Mouse (Mus musculus) retina, postnatal 1 day (tissue): Measurements from ENCODE around the gene Galnt16.

ENCODE experiments used
- DNase-seq: peaks from one replicate; pipeline ENCODE4 v3.0.0-alpha.2; 2012

The Galnt16 gene

DNA sequence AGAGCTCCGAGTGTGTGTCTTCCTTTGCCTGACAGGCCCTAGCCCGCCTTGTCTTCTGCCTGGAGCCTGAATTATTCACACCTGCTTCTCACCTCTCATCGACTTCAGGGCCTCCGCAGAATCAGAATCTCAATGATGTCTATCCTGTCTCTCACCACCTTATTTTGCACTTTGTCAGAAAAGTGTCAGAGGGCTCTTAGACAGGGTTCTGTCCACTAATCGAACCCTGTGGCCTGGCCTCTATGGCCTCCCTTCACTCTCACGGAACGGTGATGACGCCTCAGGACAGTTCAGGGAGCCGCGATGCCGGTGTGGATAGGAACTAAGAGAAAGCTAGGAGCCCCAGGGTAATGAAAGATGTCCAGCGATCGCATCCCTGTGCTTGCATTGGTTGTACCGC is at the start of gene Galnt16:
Galnt16 (plus strand) TSS at position 301 of the 400 bp plus-strand sequence.
- DNase-seq = no peak

DNA sequence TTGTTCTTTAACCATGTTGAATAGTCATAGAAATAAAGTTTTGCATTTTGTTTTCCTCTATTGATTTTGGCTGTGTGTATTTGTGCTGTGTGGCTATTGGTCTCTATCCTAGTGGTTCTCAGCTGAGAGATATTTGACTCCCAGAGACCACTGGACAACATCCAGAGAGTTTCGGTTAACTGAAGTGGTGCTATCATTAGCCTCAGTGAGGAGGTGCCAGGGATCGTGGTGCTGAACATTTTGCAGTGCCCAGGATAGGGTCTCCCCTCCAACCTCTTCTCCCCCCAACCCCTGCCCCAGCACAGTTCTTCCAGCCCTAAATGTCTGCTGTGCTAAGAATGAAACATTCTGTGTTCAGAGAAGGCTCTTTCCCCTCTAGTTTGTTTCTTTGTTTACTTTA is 47.9 kb upstream of the Galnt16 start:
- DNase-seq = no peak

DNA sequence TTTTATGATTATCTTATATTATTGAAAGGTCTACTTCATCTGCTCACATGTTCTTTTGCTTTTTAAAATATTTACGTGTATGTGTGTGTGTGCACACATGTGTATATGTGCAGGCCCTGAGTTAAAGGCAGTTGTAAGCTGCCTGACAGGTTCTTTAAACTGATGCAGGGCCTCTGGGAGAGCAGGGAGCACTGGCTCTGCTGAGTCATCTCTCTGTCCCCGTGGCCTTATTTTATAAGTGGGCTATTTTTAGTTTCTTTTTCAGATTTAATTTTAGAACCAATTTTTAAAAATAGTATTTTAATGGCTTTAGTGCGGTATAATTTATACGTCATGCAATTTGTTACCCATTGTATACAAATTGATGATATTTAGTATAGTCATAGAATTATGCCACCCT is 46.2 kb upstream of the Galnt16 start:
- DNase-seq = no peak

DNA sequence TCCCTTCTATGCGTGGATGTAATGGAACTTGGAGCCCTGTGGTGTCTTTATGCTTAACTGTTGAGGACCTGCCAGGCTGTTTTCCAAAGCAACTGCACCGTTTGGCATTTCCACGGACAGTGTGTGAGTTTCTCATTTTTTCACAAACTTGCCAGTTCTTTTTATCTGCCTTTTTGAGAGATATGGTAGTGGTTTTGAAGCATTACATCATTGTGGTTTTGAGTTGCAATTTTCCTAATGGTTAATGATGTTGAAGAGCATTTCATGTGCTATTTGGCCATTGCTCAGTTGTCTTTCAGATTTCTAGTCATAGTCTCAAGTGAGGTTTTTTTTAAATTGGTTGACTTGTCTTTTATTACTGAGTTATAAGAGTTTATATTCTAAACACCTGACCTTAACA is 44.3 kb upstream of the Galnt16 start:
- DNase-seq = no peak

DNA sequence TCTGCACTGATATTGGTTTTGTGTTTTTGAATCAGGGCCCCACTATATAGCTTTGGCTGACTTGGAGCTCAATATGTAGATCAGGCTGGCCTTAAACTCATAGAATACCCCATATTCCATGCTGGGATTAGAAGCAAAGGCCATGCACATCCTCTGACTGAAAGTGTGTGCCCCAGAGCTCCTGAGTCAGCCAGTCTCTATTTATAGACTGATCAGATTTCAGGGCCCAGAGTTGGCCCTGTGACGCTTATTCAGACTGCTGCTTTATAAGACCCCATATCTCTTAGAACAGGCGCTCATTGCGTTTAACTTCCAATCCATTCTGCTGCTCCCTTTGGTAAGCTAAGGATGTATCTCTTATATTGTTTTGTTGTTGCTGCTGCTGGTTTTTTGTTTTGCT is 38.1 kb upstream of the Galnt16 start:
- no peak for DNase-seq

DNA sequence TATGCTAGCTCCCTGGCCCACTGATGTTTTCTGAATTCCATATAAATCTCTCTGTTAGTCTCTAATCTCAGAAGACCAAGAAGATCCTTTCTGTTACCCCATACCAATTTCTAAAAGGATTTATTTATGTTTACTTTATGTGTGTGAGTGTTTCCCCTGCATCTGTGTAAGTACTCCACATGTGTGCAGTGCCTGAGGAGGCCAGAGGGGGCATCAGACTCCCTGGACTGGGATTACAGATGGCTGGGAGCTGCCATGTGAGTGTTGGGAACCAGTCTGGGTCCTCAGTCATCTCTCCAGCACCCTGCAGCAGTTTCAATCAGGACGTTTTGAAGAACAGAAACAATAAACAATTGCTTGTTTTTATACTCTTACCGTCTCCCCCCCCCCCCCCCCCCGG is 34.7 kb upstream of the Galnt16 start:
- DNase-seq = no peak

DNA sequence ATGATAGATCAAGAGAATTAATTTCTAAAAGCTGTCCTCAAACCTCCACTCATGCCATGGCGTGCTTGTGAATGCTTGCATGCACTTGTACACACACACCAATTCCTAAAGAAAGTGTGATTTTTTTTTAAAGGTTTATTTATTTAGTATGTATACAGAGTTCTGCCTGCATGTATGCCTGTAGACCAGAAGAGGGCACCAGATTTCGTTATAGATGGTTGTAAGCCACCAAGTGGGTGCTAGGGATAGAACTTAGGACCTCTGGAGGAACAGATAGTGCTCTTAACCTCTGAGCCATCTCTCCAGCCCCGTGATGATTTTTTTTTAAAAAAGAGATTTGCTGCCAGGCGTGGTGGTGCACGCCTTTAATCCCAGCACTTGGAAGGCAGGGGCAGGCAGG is 24.8 kb upstream of the Galnt16 start:
- no peak for DNase-seq

DNA sequence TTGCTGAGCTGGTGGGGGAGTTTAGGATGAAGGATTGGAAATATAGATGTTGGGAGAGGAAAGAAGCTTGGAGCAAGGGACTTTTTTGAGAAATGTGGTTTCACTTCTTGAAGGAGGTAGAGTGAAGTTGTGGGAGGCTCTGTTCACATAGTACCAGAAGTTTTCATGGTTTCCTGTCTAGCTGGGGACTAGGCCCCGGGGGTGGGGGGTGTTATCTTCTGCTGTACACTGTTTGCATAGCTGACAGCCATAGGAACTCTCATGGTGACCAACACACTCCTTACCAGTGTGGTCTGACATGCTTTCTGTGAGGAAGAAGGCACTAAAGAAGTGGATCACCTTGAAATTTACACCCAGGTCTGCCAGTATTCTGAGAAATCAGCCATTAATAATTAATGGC is 22.4 kb upstream of the Galnt16 start:
- no peak for DNase-seq

DNA sequence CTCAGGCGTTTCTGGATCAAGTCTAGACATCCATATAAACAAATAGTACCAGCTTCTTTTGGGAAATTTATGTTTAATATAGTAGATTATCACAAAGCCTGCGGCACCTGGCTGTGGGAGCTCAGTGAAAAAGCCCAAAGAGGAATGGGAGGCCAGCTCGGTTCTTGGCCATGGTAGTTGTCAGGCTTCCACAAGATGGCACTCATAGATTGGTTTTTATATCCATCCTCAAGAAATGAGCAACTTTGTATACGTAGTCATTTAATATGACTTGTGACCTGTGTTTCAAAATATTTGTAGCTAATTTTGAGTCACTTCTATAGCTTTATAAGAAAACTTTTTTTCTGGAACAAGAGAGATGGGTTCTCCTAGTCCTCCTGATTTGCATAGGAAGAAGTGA is 19.7 kb upstream of the Galnt16 start:
- peak; percentile 22 for DNase-seq

DNA sequence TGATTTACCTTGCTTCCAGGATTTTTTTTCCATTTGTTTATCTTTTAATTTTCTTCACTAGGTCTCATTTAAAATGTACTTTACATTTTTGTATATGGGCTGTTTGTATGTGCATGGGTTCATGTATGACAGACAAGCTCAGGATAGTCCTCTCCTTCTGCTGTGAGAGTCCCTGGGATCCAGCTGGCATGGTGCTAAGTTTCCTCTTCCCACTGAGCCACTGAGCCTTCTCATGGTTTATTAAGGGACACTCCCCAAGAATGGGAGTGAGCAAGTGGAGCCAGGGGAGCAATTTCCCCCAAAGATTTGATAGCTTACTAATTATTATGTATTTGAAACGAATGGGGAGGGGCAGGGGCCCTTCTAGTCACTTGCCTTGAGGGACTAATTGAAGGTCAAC is 17.6 kb upstream of the Galnt16 start:
- DNase-seq = no peak

DNA sequence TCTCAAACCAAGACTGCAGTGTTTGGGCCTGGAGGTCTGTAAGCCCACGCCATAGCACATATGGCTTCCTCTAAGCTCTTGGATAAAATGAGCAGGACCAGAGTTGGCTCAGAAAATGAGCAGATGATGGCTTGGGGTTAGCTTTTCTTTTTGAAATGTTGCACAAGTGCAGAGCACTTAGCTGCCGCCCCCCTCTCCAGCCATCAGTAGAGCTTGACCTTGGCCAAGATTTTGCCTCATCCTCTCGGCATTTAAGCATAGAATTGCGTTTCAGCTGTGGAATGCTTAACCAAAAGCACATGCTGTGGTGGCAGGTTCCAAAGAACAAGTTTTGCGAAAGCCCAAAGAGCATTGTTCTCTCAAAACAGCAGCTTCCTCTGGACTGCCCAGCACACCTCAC is 13.4 kb upstream of the Galnt16 start:
- DNase-seq = no peak

DNA sequence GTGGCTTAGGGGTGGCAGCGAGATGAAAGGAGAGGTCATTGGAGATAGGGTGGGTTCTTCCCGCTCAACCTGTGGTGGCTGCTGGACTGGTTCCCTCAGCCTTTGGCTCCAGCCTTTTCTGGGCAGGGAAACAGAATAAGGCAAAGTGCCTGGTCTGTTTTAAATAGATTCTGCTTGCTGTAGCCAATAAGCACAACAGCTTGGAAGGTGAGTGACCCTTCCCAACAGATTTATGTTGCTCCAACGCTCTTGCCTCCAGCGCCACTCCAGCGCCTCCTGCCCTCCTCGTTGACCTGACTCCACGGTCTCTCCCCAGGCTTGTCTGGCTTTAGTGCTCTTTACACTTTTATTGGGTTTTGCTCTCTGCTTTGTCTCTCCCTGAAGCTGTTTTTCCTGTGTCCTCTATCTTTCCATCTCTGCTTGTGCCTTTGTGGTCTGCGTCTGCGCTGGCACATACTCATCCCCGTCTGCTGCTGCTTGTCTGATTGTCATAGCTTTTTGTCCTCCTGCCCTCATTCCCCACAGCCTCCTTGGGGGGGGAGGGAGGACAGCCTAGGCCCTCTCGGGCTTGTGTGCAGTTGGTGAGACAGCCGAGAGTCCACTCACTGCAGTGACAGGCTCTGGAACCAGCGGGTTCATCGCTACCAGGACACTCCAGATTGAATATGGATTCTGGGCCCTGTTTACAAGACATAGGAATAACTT is 10.9 kb upstream of the Galnt16 start:
- peak; percentile 43 for DNase-seq

DNA sequence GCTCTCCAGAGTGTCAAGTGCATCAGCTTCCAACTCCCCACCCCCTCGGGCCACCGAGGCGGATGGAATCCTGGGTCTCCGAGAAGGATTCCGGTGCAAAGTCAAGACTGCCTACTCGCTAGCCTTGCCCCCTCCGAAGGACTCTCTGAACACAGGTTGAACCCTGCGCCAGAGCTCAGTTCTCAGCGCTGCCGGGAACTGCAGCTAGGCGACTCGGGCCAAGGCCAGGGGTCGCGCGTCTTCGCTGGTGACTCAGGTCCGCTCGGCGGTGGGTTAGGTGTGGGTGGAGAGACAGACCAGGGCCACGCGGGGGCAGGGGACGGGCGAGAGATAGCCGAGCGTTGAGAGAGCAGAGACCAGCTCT is 298 bp downstream of the Galnt16 start:
- DNase-seq = no peak

DNA sequence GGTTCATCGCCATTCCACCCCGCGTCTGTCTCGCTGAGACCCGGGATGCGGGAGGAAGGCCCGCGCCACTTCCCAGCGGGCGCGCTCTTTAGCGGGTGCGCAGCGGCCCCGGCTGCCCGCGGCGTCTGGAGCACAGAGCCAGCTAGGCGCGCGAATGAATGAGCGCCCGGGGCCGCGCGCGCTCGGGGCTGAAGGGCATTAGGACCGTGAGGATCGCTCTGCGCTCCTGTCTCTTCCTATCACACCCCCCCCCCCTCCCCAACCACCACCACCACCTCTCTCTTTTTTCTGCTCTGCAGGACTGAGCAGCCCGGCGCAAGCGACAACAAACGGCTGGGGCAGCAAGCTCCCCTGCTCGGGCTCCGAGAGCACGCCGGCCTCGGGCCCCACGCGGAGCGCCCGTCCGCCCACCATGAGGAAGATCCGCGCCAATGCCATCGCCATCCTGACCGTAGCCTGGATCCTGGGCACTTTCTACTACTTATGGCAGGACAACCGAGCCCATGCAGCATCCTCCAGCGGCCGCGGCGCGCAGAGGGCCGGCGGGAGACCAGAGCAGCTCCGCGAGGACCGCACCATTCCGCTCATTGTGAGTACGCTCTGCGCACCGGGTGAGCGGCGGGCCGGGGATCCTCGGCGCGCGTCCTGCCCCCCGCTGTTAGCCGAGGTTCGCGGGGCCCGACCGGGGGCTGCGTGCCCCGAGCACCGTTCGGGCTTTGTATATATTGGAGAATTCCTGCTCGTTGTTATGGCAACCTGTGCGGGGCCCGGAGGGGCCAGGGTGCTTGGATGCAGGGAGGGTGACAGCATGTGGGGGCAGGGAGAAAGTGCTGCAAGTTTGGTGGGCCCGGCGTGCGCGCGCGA is 912 bp downstream of the Galnt16 start:
- DNase-seq = peak; percentile 80

DNA sequence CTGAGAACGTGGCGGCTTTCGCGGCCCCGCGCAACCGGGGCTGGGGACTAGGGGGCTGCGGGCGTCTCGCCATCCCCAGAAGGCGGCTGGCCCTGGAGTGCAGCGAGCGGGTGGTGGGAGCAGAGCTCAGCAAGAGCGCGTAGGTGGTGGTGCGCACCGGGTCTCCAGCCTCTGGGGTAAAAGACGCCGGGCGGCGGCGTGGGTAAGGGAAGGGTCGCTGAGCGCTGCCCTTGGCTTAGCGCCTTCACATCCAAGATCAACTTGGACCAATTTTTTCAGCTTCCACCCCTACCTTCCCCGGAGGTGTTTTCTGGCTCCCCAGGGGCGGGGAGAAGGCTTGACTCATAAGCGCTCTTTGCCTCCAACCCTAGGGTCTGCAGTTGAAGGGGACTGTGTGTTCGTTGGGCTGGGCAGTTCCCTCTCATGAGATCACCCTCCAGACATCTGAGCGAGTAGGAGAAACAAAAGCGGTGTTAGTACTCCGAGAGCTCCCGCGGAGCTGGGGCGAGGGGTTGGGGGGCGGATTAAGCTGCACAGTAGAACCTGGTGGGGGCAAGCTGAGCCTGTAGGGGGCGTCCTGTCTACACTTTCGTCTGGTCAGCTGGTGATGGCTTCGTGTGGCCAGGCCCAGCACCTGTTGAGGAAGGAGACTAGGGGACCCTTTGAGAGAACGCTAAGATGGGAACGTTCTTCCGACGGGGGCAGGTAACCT is 1.7 kb downstream of the Galnt16 start:
- peak; percentile 74 for DNase-seq

DNA sequence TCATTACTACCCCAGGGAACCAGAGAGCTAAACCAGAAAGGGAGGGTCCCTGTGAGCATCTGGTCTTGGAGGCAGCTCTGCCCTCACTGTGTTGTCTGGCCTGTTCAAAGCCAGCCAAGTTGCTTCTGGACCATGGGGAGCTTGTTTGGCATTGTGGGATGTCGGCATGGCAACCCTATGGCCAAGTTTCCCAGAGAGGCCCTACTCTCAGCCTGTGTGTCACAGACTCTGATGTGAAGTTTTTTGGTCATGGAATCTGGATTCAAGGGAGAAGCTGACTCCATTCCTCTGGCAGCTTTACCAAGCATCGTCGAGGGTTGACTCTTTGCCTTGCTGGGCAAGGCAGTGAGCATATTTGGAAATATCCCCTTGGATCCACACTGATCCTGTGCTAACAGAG is 3.9 kb downstream of the Galnt16 start:
- no peak for DNase-seq

DNA sequence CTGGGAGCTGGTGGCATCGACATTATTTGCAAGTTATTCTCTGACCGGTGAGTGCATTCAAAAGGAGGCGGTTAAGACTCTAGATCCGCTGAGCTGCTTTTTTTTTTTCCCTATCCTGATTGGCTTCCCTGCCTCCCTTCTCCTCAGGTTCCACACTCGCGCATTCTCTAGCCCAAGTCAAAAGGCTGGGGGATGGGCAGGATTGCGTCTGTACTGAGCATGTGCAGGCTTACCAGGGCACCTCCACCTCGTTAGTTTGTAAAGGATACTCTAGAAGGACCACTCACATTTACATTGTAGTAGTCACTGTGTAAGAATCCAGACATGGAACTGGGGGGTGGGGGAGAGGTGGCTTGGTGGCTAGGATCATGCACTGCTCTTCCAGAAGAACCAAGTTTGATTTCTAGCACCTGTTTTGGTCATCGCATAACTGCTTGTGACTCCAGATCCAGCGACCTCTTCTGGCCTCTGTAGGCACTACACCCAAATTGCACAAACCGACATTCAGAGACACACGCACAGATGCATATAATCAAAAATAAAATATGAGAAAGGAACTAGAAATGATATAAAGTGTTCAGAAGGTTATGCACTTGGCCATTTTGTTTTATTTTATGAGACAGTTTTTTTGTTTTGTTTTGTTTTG is 6.3 kb downstream of the Galnt16 start:
- DNase-seq = no peak

DNA sequence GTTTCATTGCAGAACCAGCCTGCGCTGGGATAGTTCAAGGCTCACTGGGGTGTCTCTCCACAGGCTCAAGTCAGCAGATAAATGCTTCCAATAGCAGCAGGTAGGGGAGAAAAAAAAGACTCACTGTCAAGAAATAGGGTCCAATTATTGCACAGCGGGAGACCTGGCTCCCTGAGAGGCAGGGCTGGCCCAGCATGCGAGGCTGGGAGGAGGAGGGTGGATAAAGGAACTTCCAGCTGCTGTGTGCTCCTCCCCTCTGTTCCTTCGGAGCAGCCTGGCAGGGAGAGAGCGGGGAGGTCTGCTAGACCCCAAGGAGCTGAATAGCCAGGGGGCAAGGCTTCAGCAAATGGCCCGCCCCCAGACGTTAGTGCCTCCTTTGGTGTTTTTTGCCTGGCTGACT is 7.4 kb downstream of the Galnt16 start:
- peak; percentile 62 for DNase-seq

DNA sequence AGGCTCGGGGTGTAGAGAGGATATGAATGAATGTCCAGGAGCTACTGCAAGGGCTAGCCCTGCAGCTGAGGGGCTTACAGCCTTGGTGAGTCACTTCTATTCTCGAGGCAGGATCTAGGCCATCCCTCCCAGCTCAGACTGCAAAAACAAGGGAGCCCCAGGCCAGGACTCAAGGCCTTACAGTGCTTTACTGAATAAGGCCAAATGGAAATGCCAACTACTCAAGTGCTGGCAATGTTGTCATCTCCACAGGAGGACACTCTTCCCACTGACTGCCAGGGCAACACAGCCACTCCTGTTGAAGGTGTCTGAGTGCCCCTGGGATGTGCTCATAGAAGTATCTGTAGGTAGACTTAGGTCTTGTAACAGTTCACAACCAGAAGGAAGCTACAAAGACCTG is 8.4 kb downstream of the Galnt16 start:
- DNase-seq = no peak

DNA sequence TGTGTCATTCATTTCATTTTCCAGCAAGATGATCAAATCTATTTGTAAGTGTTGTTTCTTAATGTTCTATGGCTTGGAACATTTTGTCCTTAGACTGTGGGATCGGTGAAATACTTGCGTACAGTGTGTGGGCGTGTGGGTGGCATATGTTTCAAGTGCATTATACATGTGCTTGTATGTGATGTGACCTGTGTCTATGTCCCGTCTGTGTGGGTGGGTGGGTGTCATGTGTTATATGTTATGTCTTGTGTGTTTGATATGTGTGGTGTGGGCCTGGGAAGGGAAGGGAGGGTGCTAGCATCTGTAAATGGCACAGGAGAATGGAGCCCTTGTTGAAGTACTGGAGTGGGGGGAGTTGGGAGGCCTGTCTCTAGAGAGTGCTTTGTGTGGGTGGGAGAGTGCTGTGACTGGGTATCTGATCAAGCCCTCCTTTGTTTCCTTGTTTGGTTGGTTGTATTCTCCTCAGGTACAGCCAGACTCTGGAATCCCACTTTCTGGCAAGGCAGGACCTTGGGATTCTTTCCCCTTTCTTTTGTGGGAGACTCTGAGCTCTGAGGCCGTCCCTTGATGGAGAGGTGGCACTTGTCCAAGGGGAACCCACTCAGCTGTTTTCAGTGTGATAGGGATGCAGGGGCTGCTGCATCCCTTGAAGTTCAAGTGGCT is 9.8 kb downstream of the Galnt16 start:
- DNase-seq = no peak

DNA sequence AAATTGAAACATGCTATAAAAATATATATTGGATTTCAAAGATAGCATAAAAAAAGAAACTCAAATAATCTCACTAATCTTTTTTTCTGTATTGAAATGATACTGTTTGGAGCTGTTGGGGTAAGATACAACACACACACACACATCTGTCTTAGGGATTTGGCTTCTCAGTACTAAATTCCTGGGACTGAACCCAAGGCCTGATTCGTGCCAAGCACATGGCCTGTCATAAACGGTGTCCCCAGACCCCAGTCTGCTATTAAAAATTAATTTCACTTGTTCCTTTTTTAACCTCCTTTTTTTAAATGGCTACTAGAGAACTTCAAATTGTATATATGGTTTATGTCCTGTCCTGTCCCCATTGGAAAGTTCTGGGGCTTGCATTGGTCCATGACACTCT is 12.0 kb downstream of the Galnt16 start:
- no peak for DNase-seq

DNA sequence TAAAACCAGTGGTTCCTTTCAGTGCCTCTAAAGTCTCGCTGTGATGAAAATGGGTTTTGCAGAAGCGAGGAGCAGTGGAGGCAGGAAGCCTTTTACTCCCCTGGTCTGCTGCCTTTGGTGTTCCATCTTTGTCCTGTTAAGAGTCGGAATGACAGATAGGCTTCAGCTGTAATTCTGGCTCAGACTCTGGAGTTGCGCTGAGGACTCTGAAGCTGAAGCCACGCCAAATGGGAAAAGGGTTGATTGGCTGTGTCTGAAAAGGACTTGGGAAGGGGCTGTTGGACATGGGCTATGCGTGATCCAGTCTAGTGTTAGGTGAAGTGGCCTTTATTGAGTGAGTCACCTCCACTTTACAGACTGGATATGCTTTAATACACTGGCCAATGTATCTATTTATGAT is 12.6 kb downstream of the Galnt16 start:
- DNase-seq = no peak

DNA sequence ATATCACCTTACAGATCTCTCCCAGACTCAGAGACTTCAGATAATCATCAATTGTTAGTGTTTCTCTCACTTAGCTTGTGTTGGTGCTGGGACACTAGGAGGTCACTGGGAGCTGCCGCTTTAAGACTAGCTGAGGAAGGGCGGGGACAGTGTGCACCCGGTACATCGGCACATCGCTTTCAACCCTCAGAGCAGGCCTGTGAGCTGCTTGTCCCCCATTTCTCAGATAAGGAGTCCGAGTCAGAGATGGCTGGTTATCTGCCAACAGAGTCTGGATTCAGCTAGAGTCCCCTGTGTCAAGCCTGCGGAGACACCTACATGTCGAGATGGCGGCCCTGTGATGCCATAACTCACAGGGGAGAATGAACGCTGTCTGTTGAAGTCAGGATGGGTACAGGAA is 13.5 kb downstream of the Galnt16 start:
- no peak for DNase-seq
